Mouse (Mus musculus) forebrain, embryonic 11.5 days (tissue): Measurements from ENCODE around the gene Whamm. TPM values are rescaled to one million over a fixed set of nuclear protein-coding genes. Genes with fewer than 3 reads are reported as not detected.

Experiments used
- ATAC-seq: fragments of 200-750 bp; cut with Nextera tagmentation; replicated peaks from 2 replicates; pipeline ENCODE4 v1.8.0; 2017; ENCODE audit warnings: moderate TSS enrichment; ENCODE audit not compliant: low FRiP score
- DNase-seq: peaks from one replicate; pipeline ENCODE4 v3.0.0-alpha.2; 2017; ENCODE audit warnings: low spot score
- H3K27ac ChIP-seq: fragments of 300-500 bp; sonication (generic); 2 replicates; pipeline ENCODE4 v1.5.1; 2014; ENCODE audit warnings: low read depth, low read length
- H3K27me3 ChIP-seq: fragments of 300-500 bp; sonication (generic); 2 replicates; pipeline ENCODE4 v1.6.1; 2014; ENCODE audit warnings: mild to moderate bottlenecking, low read length, mixed read lengths; ENCODE audit not compliant: control insufficient read depth, insufficient read depth
- H3K36me3 ChIP-seq: fragments of 300-500 bp; sonication (generic); 2 replicates; pipeline ENCODE4 v1.6.1; 2014; ENCODE audit warnings: mild to moderate bottlenecking, low read length, moderate library complexity, mixed read lengths; ENCODE audit not compliant: control insufficient read depth, insufficient read depth
- H3K4me1 ChIP-seq: fragments of 300-500 bp; sonication (generic); replicated peaks from 2 replicates; pipeline ENCODE4 v1.6.1; 2014; ENCODE audit warnings: low read length, mixed read lengths; ENCODE audit not compliant: control insufficient read depth, insufficient read depth
- H3K4me2 ChIP-seq: fragments of 300-500 bp; sonication (generic); 2 replicates; pipeline ENCODE4 v1.6.1; 2014; ENCODE audit warnings: low read depth, mild to moderate bottlenecking, low read length, moderate library complexity, mixed read lengths; ENCODE audit not compliant: severe bottlenecking
- H3K4me3 ChIP-seq: fragments of 300-500 bp; sonication (generic); 2 replicates; pipeline ENCODE4 v1.5.1; 2014; ENCODE audit warnings: low read depth, low read length
- H3K9ac ChIP-seq: fragments of 300-500 bp; sonication (generic); 2 replicates; pipeline ENCODE4 v1.6.1; 2014; ENCODE audit warnings: low read length
- H3K9me3 ChIP-seq: fragments of 300-500 bp; sonication (generic); 2 replicates; pipeline ENCODE4 v1.6.1; 2016; ENCODE audit warnings: low read length, mixed read lengths; ENCODE audit not compliant: control insufficient read depth
- WGBS: fragments of 180-500 bp; shearing (Covaris S2); extraction: QIAGEN DNeasy Blood & Tissue Kit; methylation state at CpG from one replicate; pipeline ENCODE4 v1.1.7; 2014; 5-methylcytosine and 5-hydroxymethylcytosine counted together
- polyA plus RNA-seq: library from polyadenylated mRNA; unstranded; fragments of >200 nt; fragmentation: Nextera tagmentation; extraction: Ambion mirVana; gene quantifications from 2 replicates; pipeline ENCODE4 v1.2.1, GENCODE M21; 2014

Gene Whamm
- polyA plus RNA-seq, 1 experiment from 2014 or later, result 5.3 TPM

DNA sequence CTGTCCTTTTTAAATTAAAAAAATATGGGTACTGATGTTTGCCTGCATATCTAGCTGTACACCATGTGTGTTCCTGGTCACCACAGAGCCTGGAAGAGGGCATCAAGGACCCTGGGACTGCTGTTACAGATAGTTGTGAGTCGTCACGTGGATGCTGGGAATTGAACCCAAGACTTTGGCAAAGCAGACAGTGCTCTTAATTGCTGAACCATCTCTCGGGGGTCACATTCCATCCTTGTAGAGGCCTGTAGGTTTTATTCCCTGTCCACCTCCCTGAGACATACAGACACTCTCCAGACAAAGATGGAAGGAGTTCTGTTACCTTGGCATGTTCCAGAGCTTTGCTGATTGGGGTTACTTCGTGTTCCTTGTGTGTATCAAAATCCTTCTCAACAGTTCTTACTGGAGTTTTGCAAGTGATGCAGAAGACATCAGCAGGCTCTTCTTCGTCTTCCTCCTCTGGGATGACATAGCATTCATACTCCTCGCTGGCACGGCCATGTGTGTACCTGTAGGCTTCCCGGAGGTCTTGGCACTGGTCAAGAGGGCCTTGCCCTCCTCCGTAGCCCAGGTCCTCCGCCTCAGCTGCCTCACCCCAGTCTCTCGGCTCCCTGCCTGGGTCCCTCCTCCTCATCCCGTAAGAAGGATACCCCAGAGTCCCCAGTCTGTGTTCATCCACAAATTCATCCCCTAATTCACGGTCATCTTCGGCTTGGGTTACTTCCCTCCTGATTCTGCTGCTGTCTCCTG lies 11.7 kb upstream of the Whamm start:
- H3K27me3 ChIP-seq, result no peaks in the 10 kb centered on the region
- 86% methylated on average over 14 of the region's 14 CpGs for WGBS
- H3K4me3 ChIP-seq, result no peak overlapping the region
- H3K9ac ChIP-seq, result no peak overlapping the region
- no peaks in the 10 kb centered on the region for H3K36me3 ChIP-seq
- H3K9me3 ChIP-seq, result no peaks in the 10 kb centered on the region
- DNase-seq, result no peak
- ATAC-seq, result no peak
- H3K4me1 ChIP-seq, result no peaks in the 10 kb centered on the region
- H3K4me2 ChIP-seq, result no peak overlapping the region
- no peak overlapping the region for H3K27ac ChIP-seq

DNA sequence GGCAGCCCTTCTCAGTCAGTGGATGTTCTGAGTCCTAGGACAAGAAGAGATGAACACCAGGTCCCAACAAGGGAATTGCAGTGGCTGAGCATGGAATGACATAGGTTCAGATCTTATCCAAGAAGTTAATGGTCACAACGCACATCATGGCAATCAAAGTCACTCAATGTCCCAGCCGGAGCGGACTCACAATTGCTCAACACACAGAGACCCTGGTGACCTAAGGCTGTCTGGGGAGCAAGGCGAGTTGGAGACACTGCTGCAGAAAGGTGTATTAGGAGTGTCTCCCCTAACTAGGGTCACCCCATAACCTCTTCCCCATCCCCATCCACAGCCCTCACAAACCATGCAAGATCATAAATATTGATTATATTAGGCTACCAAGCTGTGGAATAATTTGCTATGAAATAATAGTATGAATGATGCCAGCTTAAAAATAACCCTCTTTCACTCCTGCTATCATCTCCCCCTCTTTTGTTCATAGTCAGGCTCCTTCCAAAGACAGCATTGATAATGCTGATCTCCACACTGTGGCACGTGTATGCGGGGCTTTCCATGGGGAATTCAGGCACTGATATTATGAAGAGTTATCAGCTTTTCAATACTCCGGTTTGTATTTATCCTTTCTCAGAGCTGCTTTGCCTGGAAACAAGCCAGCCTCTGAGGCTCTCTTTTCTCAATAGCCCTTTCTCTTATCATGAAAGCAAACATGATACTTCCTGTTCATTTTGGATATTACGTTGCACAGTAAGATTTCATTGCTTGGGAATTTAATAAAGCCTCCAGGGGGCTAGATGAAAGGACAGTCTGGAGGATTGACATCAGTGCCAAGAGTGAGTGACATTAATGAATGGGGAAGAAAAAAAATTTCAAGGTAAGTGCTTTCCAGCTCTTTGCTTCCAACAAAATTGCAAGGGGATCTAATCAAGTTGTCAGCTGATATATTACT lies 10.7 kb upstream of the Whamm start:
- DNase-seq (no peak), ATAC-seq (no peak)
- 76% methylated on average over 8 of the region's 8 CpGs for WGBS

DNA sequence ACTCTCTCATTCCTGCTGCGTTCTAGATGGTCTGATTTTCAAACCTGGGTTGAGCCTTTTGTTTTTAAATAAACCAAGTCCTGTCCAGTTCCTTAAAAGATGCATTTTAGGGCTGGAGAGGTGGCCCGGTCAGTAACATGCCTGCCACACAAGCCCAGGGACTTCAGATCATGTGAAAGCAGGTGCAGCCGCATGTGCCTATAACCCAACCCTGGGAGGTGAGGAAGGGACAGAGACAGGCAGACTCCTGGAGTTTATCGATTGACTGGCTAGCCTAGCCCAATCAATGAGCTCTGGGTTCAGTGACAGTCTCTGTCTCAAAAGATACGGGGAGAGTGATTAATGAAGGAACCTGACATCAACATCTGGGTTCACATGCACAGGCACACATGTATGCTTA lies 9.9 kb upstream of the Whamm start:
- H3K9ac ChIP-seq, result no peak overlapping the region
- no peaks in the 10 kb centered on the region for H3K4me1 ChIP-seq
- no peaks in the 10 kb centered on the region for H3K36me3 ChIP-seq
- WGBS, result 87% methylated on average over 5 of the region's 5 CpGs
- ATAC-seq, result no peak
- DNase-seq, result no peak
- H3K27me3 ChIP-seq, result no peaks in the 10 kb centered on the region
- H3K4me3 ChIP-seq, result no peak overlapping the region
- no peaks in the 10 kb centered on the region for H3K9me3 ChIP-seq
- H3K4me2 ChIP-seq, result no peak overlapping the region
- no peak overlapping the region for H3K27ac ChIP-seq

More for the DNA sequence above, 10.7 kb upstream of the Whamm start:
- Histone ChIP-seq H3K9ac (no peak overlapping the region), H3K4me2 (no peak overlapping the region), H3K36me3 (no peaks in the 10 kb centered on the region), H3K27me3 (no peaks in the 10 kb centered on the region), H3K27ac (no peak overlapping the region), H3K4me1 (no peaks in the 10 kb centered on the region), H3K4me3 (no peak overlapping the region), H3K9me3 (no peaks in the 10 kb centered on the region)

- no peak overlapping the region for H3K9ac ChIP-seq
- H3K4me3 ChIP-seq, result no peak overlapping the region
- no peaks in the 10 kb centered on the region for H3K4me1 ChIP-seq
- 87% methylated on average over 4 of the region's 4 CpGs for WGBS
- H3K27ac ChIP-seq, result no peak overlapping the region
- H3K4me2 ChIP-seq, result no peak overlapping the region
- no peak for DNase-seq
- no peaks in the 10 kb centered on the region for H3K36me3 ChIP-seq
- no peaks in the 10 kb centered on the region for H3K27me3 ChIP-seq
- no peaks in the 10 kb centered on the region for H3K9me3 ChIP-seq
- ATAC-seq, result no peak
Observed at GRCm38 (mm10) chr7:81563506-81564015, 7.5 kb upstream of the Whamm start.

GRCm38 (mm10) chr7:81564766-81565165 lies 6.3 kb upstream of the Whamm start:
- no peaks in the 10 kb centered on the region for H3K36me3 ChIP-seq
- no peak overlapping the region for H3K4me3 ChIP-seq
- no peak for ATAC-seq
- no peaks in the 10 kb centered on the region for H3K27me3 ChIP-seq
- H3K4me2 ChIP-seq, result no peak overlapping the region
- DNase-seq, result no peak
- H3K9me3 ChIP-seq, result no peaks in the 10 kb centered on the region
- H3K9ac ChIP-seq, result no peak overlapping the region
- H3K4me1 ChIP-seq, result no peaks in the 10 kb centered on the region
- no peak overlapping the region for H3K27ac ChIP-seq
- WGBS, result 73% methylated on average over 7 of the region's 7 CpGs

- no peaks in the 10 kb centered on the region for H3K36me3 ChIP-seq
- 71% methylated on average over 7 of the region's 7 CpGs for WGBS
- no peak overlapping the region for H3K4me2 ChIP-seq
- H3K27me3 ChIP-seq, result no peaks in the 10 kb centered on the region
- no peaks in the 10 kb centered on the region for H3K9me3 ChIP-seq
- H3K4me3 ChIP-seq, result no peak overlapping the region
- DNase-seq (no peak), ATAC-seq (no peak)
- no peaks in the 10 kb centered on the region for H3K4me1 ChIP-seq
- H3K9ac ChIP-seq, result no peak overlapping the region
- H3K27ac ChIP-seq, result no peak overlapping the region
Observed at GRCm38 (mm10) chr7:81565381-81566055, 5.5 kb upstream of the Whamm start.

DNA sequence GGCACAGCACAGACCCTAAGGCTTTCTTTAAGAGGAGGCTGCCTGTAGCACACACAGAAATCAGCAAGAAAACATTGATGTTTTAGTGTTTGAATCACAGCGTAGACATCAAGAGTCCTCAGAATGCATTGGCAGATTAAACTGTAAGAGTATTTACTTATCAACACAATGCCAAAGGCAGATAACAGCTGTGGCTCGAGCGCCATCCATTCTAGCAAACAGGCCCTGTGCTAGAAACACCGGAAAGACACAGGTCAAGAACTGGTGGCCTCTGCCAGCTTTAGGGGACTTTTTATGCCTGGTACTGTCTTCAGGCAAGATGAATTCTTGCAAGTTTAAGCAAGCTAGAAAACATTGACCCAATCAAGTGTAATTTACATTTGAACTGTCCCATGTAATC lies 4.7 kb upstream of the Whamm start:
- Histone ChIP-seq H3K4me1 (no peaks in the 10 kb centered on the region), H3K4me3 (no peak overlapping the region), H3K27me3 (no peaks in the 10 kb centered on the region), H3K9ac (no peak overlapping the region), H3K27ac (no peak overlapping the region), H3K4me2 (no peak overlapping the region), H3K9me3 (no peaks in the 10 kb centered on the region), H3K36me3 (no peaks in the 10 kb centered on the region)
- no peak for ATAC-seq
- no peak for DNase-seq
- 85% methylated on average over 4 of the region's 4 CpGs for WGBS

GRCm38 (mm10) chr7:81566892-81567291 lies 4.2 kb upstream of the Whamm start, which contains the start of gene Fsd2:
Gene Fsd2, minus strand, starts transcription at chr7:81566944.
- 75% methylated on average over 9 of the region's 9 CpGs for WGBS
- DNase-seq, result no peak
- H3K36me3 ChIP-seq, result no peaks in the 10 kb centered on the region
- no peaks in the 10 kb centered on the region for H3K27me3 ChIP-seq
- no peak within 1 kb of the TSS for H3K9ac ChIP-seq
- H3K4me3 ChIP-seq, result no peak within 1 kb of the TSS
- no peaks in the 10 kb centered on the region for H3K4me1 ChIP-seq
- no peak within 1 kb of the TSS for H3K27ac ChIP-seq
- no peak within 1 kb of the TSS for H3K4me2 ChIP-seq
- H3K9me3 ChIP-seq, result no peaks in the 10 kb centered on the region
- no peak for ATAC-seq
